Mouse (Mus musculus): Measurements from ENCODE around the gene Hyal4. TPM values are rescaled to one million over a fixed set of nuclear protein-coding genes. Genes with fewer than 3 reads are reported as not detected.

Gene Hyal4
- polyA plus RNA-seq, 1 experiment: not detected

DNA sequence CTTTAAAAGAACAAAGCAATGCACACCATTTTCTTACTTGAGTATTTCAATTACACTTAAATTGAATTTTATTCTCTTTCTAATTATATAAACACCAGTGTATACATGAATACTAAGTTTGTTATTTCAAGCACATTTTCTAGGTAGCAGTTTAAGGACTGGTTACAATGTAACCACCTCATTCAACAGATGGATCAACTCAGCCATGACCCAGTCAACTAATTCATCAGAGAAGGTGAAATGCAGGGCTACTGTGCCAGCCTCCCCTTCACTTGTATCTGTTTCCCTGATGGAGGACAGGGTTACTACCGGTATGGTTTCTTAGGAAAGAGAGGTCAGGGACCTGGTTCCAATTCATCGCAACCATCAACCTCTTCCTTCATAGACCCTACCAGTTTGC, 18.1 kb downstream of the Hyal4 start:
- Histone ChIP-seq H3K4me1 (ENCODE audit: control insufficient read depth, insufficient read depth, low read length) (no peaks in the 10 kb centered on the region), H3K27me3 (ENCODE audit: control insufficient read depth, insufficient read depth, low read length) (no peaks in the 10 kb centered on the region), H3K27ac (ENCODE audit: insufficient read depth, low read length) (no peak overlapping the region), H3K4me3 (replicated peaks; ENCODE audit: insufficient read depth, low read depth, low read length) (no peak overlapping the region)
- 90% methylated on average over 2 of the region's 2 CpGs for WGBS
- TF ChIP-seq POLR2A (IDR thresholded peaks at IDR 0.05; ENCODE audit: borderline replicate concordance, insufficient read depth, low read length) (no peak), CTCF (IDR thresholded peaks at IDR 0.05; ENCODE audit: borderline replicate concordance, insufficient read depth, low read depth, low read length) (no peak)
- DNase-seq: no peak

- Histone ChIP-seq H3K27me3 (ENCODE audit: control insufficient read depth, insufficient read depth, low read length) (no peaks in the 10 kb centered on the region), H3K4me1 (ENCODE audit: control insufficient read depth, insufficient read depth, low read length) (no peaks in the 10 kb centered on the region), H3K27ac (ENCODE audit: insufficient read depth, low read length) (no peak overlapping the region), H3K4me3 (replicated peaks; ENCODE audit: insufficient read depth, low read depth, low read length) (no peak overlapping the region)
- TF ChIP-seq CTCF (IDR thresholded peaks at IDR 0.05; ENCODE audit: borderline replicate concordance, insufficient read depth, low read depth, low read length): no peak
- no peak for TF ChIP-seq POLR2A (IDR thresholded peaks at IDR 0.05; ENCODE audit: borderline replicate concordance, insufficient read depth, low read length)
- DNase-seq: no peak
- 65% methylated on average over 2 of the region's 2 CpGs for WGBS
Measured at GRCm38 (mm10) chr6:24779182-24779581, 31.1 kb downstream of the Hyal4 start.

DNA sequence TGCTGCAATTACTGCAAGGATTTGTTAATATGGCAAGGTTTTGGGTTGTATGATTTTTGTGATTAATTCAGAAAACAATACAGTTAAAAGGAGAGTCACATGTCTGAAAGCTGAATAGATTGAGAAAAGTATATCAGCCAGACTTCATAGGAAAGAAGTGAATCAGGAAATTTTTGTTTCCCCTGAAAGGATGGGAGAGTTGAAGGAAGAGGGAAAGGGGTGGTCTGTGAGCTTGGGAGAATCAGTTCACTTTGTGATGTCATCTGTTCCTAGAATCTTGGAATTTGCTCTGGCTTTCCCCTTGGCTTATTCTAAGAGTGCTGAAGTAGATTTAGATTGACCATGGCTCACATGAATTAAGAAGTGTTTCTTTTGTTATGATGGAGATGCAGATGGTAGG, 42.8 kb downstream of the Hyal4 start, which contains the start of gene Spam1:
TSS of gene Spam1 (plus strand) at position 301 of the 400 bp plus-strand sequence.
- no peak for DNase-seq
- no peak within 1 kb of the TSS for H3K27ac ChIP-seq (ENCODE audit: insufficient read depth, low read length)
- H3K27me3 ChIP-seq (ENCODE audit: control insufficient read depth, insufficient read depth, low read length): no peaks in the 10 kb centered on the region
- H3K4me3 ChIP-seq (replicated peaks; ENCODE audit: insufficient read depth, low read depth, low read length): no peak within 1 kb of the TSS
- no peaks in the 10 kb centered on the region for H3K4me1 ChIP-seq (ENCODE audit: control insufficient read depth, insufficient read depth, low read length)
- TF ChIP-seq CTCF (IDR thresholded peaks at IDR 0.05; ENCODE audit: borderline replicate concordance, insufficient read depth, low read depth, low read length): no peak
- no peak for TF ChIP-seq POLR2A (IDR thresholded peaks at IDR 0.05; ENCODE audit: borderline replicate concordance, insufficient read depth, low read length)

Other genes with a start within 250 kb of the Hyal4 start
- 0.97 and 1.4 TPM in 2 replicates for gene Iqub, start 233.3 kb upstream of the Hyal4 start, polyA plus RNA-seq (2012; rRNA removed)
- gene Ndufa5, start 220.3 kb upstream of the Hyal4 start, polyA plus RNA-seq (2012; rRNA removed): 115 and 146 TPM in 2 replicates
- 0.05 and 0.10 TPM in 2 replicates for gene Asb15, start 220.2 kb upstream of the Hyal4 start, polyA plus RNA-seq (2012; rRNA removed)
- gene Lmod2, start 150.6 kb upstream of the Hyal4 start, polyA plus RNA-seq (2012; rRNA removed): 0.05 and 0.06 TPM in 2 replicates
- gene Wasl, start 83.3 kb upstream of the Hyal4 start, polyA plus RNA-seq (2012; rRNA removed): 46.8 and 48.7 TPM in 2 replicates
- gene Hyal6, start 15.1 kb upstream of the Hyal4 start, polyA plus RNA-seq (2012; rRNA removed): 0.03 TPM in 1 of 2 replicates, not detected in the other
- gene Spam1, start 42.9 kb downstream of the Hyal4 start, polyA plus RNA-seq (2012; rRNA removed): not detected in 2 replicates
- gene Hyal5, start 109.7 kb downstream of the Hyal4 start, polyA plus RNA-seq (2012; rRNA removed): not detected in 2 replicates
- 32.6 and 43.8 TPM in 2 replicates for gene Tmem229a, start 208.0 kb downstream of the Hyal4 start, polyA plus RNA-seq (2012; rRNA removed)

All from cerebellum, adult 2 months (tissue).